Comparison of ENCODE assay signal across 17 mouse cellular contexts in genomic region chr4:83572521-83572920, GRCm38 (mm10).
"Had no signal": no experiment of that assay in that cellular context is flagged by ENCODE, and none has a peak within 500 bp of the region (broad histone marks: within the 10 kb centered on the region; RNA-seq: fewer than 3 reads in every experiment).

No protein-coding gene starts in this region.

- ATAC-seq: lung, postnatal 0 days; midbrain, embryonic 13.5 days; midbrain, embryonic 15.5 days had no signal

- H3K4me1 ChIP-seq: lung, embryonic 15.5 days; midbrain, embryonic 13.5 days; neural tube, embryonic 12.5 days; stomach, embryonic 15.5 days had no signal

- DNase-seq: lung, adult 2 months; lung, postnatal 14 days; lung, postnatal 4 days; right cerebral cortex, postnatal 14 days; thymus, adult 2 months; thymus, postnatal 25 days; thymus, postnatal 4 days had no signal

- H3K27ac ChIP-seq: liver, embryonic 15.5 days; lung, embryonic 15.5 days; midbrain, embryonic 13.5 days; midbrain, embryonic 15.5 days; neural tube, embryonic 12.5 days; stomach, embryonic 15.5 days; stomach, postnatal 0 days had no signal

- H3K36me3 ChIP-seq: liver, embryonic 15.5 days; lung, embryonic 15.5 days; midbrain, embryonic 13.5 days; midbrain, embryonic 15.5 days; neural tube, embryonic 12.5 days; stomach, embryonic 15.5 days had no signal

- H3K4me3 ChIP-seq: liver, embryonic 15.5 days; lung, embryonic 15.5 days; megakaryocyte, embryonic 14.5 days; midbrain, embryonic 13.5 days; midbrain, embryonic 15.5 days; neural tube, embryonic 12.5 days; stomach, embryonic 15.5 days had no signal

- H3K4me2 ChIP-seq: liver, embryonic 15.5 days; lung, embryonic 15.5 days; midbrain, embryonic 11.5 days; midbrain, embryonic 13.5 days; midbrain, embryonic 15.5 days; neural tube, embryonic 12.5 days; stomach, embryonic 15.5 days had no signal

- H3K9me3 ChIP-seq: liver, embryonic 15.5 days; lung, embryonic 15.5 days; midbrain, embryonic 13.5 days; midbrain, embryonic 15.5 days; neural tube, embryonic 12.5 days; stomach, embryonic 15.5 days had no signal

- H3K27me3 ChIP-seq: liver, embryonic 15.5 days; lung, embryonic 15.5 days; megakaryocyte, embryonic 14.5 days; midbrain, embryonic 13.5 days; midbrain, embryonic 15.5 days; neural tube, embryonic 12.5 days; stomach, embryonic 15.5 days had no signal

- H3K9ac ChIP-seq: liver, embryonic 15.5 days; lung, embryonic 15.5 days; midbrain, embryonic 13.5 days; midbrain, embryonic 15.5 days; neural tube, embryonic 12.5 days; stomach, embryonic 15.5 days had no signal
